Mouse (Mus musculus) cerebellum, adult 2 months (tissue): ENCODE measurements around the gene Ifne. TPM values are rescaled to one million over a fixed set of nuclear protein-coding genes. Genes with fewer than 3 reads are reported as not detected.

Source experiments
- DNase-seq, 2 experiments: peaks; one replicate each; pipeline ENCODE4 v3.0.0; 2021
- H3K27ac ChIP-seq: fragments of 200-500 bp; 2 replicates; pipeline ENCODE4 v1.5.1; 2012; ENCODE audit warnings: low read length, control low read depth, inconsistent platforms; ENCODE audit not compliant: insufficient read depth
- H3K27me3 ChIP-seq: fragments of 200-500 bp; 2 replicates; pipeline ENCODE4 v1.6.1; 2012; ENCODE audit warnings: inconsistent platforms, mild to moderate bottlenecking, low read length, moderate library complexity; ENCODE audit not compliant: control insufficient read depth, insufficient read depth
- H3K4me1 ChIP-seq: fragments of 200-500 bp; 2 replicates; pipeline ENCODE4 v1.6.1; 2011; ENCODE audit warnings: low read length; ENCODE audit not compliant: control insufficient read depth, insufficient read depth
- H3K4me3 ChIP-seq: fragments of 200-500 bp; replicated peaks from 2 replicates; pipeline ENCODE3; 2011; ENCODE audit warnings: mild to moderate bottlenecking, low read depth, low read length, control low read depth; ENCODE audit not compliant: insufficient read depth
- CTCF ChIP-seq: fragments of 200-500 bp; IDR thresholded peaks from 2 replicates; pipeline ENCODE4 v1.5.1; 2011; ENCODE audit warnings: low read depth, mild to moderate bottlenecking, control low read depth, low read length, moderate library complexity, borderline replicate concordance; ENCODE audit not compliant: insufficient read depth
- POLR2A ChIP-seq: fragments of 200-500 bp; IDR thresholded peaks from 2 replicates; pipeline ENCODE4 v1.6.1; 2011; ENCODE audit warnings: low read length, control low read depth, borderline replicate concordance; ENCODE audit not compliant: insufficient read depth
- WGBS: fragments of 180-500 bp; shearing (Covaris S2); methylation state at CpG from one replicate; pipeline ENCODE4 v1.1.7; 2018; 5-methylcytosine and 5-hydroxymethylcytosine counted together
- polyA plus RNA-seq: library from polyadenylated mRNA; depleted of rRNA; stranded (reverse); fragments of >200 nt; gene quantifications from 2 replicates; pipeline ENCODE4 v1.2.3, GENCODE M21; 2012; rRNA removed

Ifne gene
- polyA plus RNA-seq, 1 experiment, result not detected

DNA sequence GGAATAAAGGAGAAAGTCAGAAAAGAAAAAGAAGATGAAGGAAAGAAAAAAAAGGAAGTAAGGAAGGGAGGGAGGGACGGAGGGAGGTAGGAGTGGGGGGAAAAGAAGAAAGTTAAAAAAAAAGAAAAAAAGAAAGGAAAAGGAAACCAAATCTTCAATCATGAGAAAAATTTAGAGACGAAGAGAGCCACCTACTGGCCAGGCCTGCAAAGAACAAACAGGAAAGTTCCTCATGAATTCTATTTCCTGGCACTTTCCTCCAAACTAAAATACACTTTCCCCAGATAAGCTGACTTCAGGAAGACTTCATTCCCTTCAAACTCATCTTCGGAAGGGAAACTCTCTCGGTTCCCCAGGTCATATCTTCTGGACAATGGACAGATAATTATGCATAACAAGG lies 49.5 kb downstream of the Ifne start:
- no peak for DNase-seq
- Histone ChIP-seq H3K27ac (no peak overlapping the region), H3K4me1 (no peaks in the 10 kb centered on the region), H3K4me3 (no peak overlapping the region), H3K27me3 (no peaks in the 10 kb centered on the region)
- no peak for TF ChIP-seq POLR2A
- peak; percentile 25; the same call in 1 of the 2 replicates for TF ChIP-seq CTCF
- WGBS, result 17% methylated on average over 4 of the region's 4 CpGs

Other genes with a start within 250 kb of the Ifne start
- gene C87499, start 245.8 kb downstream of the Ifne start, polyA plus RNA-seq, result not detected in 2 replicates
- not detected in 2 replicates for gene Ifna13, start 235.7 kb downstream of the Ifne start, polyA plus RNA-seq
- gene Ifna16, start 203.3 kb downstream of the Ifne start, polyA plus RNA-seq, result not detected in 2 replicates
- gene Ifna2, start 196.3 kb downstream of the Ifne start, polyA plus RNA-seq, result not detected in 2 replicates
- not detected in 2 replicates for gene Ifnab, start 188.8 kb downstream of the Ifne start, polyA plus RNA-seq
- gene Gm26566, start 158.4 kb downstream of the Ifne start, polyA plus RNA-seq, result 0.59 and 1.2 TPM in 2 replicates
- 43.6 and 44.7 TPM in 2 replicates for gene Klhl9, start 157.7 kb downstream of the Ifne start, polyA plus RNA-seq
- not detected in 2 replicates for gene Gm13271, start 125.3 kb downstream of the Ifne start, polyA plus RNA-seq
- gene Gm13283, start 120.1 kb downstream of the Ifne start, polyA plus RNA-seq, result not detected in 2 replicates
- not detected in 2 replicates for gene Gm13290, start 106.4 kb downstream of the Ifne start, polyA plus RNA-seq
- gene Gm13289, start 103.3 kb downstream of the Ifne start, polyA plus RNA-seq, result not detected in 2 replicates
- not detected in 2 replicates for gene Gm13272, start 100.4 kb downstream of the Ifne start, polyA plus RNA-seq
- gene Ifnz, start 98.1 kb downstream of the Ifne start, polyA plus RNA-seq, result not detected in 2 replicates
- not detected in 2 replicates for gene Gm13276, start 94.5 kb downstream of the Ifne start, polyA plus RNA-seq
- not detected in 2 replicates for gene Gm13277, start 91.6 kb downstream of the Ifne start, polyA plus RNA-seq
- gene Gm13278, start 88.7 kb downstream of the Ifne start, polyA plus RNA-seq, result not detected in 2 replicates
- gene Gm13275, start 85.7 kb downstream of the Ifne start, polyA plus RNA-seq, result not detected in 2 replicates
- not detected in 2 replicates for gene Gm13279, start 82.8 kb downstream of the Ifne start, polyA plus RNA-seq
- not detected in 2 replicates for gene Gm13285, start 80.5 kb downstream of the Ifne start, polyA plus RNA-seq
- not detected in 2 replicates for gene Gm13287, start 76.9 kb downstream of the Ifne start, polyA plus RNA-seq
- not detected in 2 replicates for gene Gm13288, start 74.7 kb downstream of the Ifne start, polyA plus RNA-seq
- not detected in 2 replicates for gene Ifna7, start 64.0 kb downstream of the Ifne start, polyA plus RNA-seq
- gene Ifna11, start 60.2 kb downstream of the Ifne start, polyA plus RNA-seq, result not detected in 2 replicates
- gene Ifna6, start 52.8 kb downstream of the Ifne start, polyA plus RNA-seq, result not detected in 2 replicates
- not detected in 2 replicates for gene Ifna5, start 44.7 kb downstream of the Ifne start, polyA plus RNA-seq
- not detected in 2 replicates for gene Ifna4, start 38.3 kb downstream of the Ifne start, polyA plus RNA-seq
- not detected in 2 replicates for gene Ifna1, start 30.1 kb downstream of the Ifne start, polyA plus RNA-seq